Mouse (Mus musculus) C2C12 (cell line): ENCODE measurements around the gene CK137956.

Experiments used
- CEBPB ChIP-seq: IDR thresholded peaks from one replicate; pipeline ENCODE4 v1.6.1; 2011; ENCODE audit warnings: low read depth, mild to moderate bottlenecking, control low read depth, moderate library complexity
- CTCF ChIP-seq: IDR thresholded peaks from one replicate; pipeline ENCODE4 v1.5.1; 2011; ENCODE audit not compliant: control insufficient read depth, insufficient read depth, insufficient read length
- FOSL1 ChIP-seq: IDR thresholded peaks from one replicate; pipeline ENCODE4 v1.8.0; 2011; ENCODE audit warnings: mild to moderate bottlenecking, low read length; ENCODE audit not compliant: poor library complexity, insufficient read depth, severe bottlenecking
- MAX ChIP-seq: IDR thresholded peaks from one replicate; pipeline ENCODE4 v1.6.1; 2011; ENCODE audit warnings: mild to moderate bottlenecking, control low read depth
- MYOD1 ChIP-seq: IDR thresholded peaks from one replicate; pipeline ENCODE4 v1.6.1; 2011; ENCODE audit warnings: low read depth; ENCODE audit not compliant: control insufficient read depth, insufficient read length
- MYOG ChIP-seq: IDR thresholded peaks from one replicate; pipeline ENCODE4 v1.6.1; 2011; ENCODE audit not compliant: control insufficient read depth, insufficient read length; ENCODE audit errors: extremely low read depth
- USF1 ChIP-seq: IDR thresholded peaks from one replicate; pipeline ENCODE4 v1.6.1; 2011; ENCODE audit warnings: low read depth, mild to moderate bottlenecking, control low read depth, moderate library complexity

- TF ChIP-seq CTCF (no peak), MAX (no peak), USF1 (no peak), MYOG (no peak), MYOD1 (no peak), CEBPB (no peak), FOSL1 (no peak)
These were observed 15.8 kb upstream of the CK137956 start for GRCm38 (mm10) chr4:127986491-127987075.
